Mouse (Mus musculus): ENCODE results near the gene Vmn1r189. TPM values are rescaled to one million over a fixed set of nuclear protein-coding genes. Genes with fewer than 3 reads are reported as not detected.
"Not testable (repeated sequence)": the region's sequence is repeated elsewhere in the genome, so short reads cannot be mapped to it uniquely, and the experiment has no call there.

Gene Vmn1r189
- total RNA-seq (2021) = not detected

DNA sequence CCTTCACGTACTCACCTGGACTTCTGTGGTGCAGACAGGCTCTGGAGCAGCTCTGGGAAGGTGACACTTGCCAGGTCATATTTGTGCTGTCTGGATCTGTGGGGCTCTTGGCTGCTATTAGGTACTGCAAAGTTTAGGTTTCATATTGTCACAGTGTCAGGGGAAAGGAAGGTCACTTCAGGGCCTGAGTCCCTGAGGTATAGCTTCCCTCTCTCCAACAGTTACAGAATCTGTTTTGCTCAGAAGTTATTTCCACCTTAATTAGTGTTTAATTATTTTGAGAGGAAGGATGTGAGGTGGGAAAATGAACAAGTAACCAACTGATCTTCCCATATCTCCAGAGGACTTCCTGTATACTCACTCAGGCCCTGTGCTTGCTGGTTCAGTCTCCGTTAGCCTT lies at the start of gene Vmn1r189:
Vmn1r189 (minus strand) TSS at position 101 of the 400 bp plus-strand sequence.
- DNase-seq = not testable (repeated sequence)

DNA sequence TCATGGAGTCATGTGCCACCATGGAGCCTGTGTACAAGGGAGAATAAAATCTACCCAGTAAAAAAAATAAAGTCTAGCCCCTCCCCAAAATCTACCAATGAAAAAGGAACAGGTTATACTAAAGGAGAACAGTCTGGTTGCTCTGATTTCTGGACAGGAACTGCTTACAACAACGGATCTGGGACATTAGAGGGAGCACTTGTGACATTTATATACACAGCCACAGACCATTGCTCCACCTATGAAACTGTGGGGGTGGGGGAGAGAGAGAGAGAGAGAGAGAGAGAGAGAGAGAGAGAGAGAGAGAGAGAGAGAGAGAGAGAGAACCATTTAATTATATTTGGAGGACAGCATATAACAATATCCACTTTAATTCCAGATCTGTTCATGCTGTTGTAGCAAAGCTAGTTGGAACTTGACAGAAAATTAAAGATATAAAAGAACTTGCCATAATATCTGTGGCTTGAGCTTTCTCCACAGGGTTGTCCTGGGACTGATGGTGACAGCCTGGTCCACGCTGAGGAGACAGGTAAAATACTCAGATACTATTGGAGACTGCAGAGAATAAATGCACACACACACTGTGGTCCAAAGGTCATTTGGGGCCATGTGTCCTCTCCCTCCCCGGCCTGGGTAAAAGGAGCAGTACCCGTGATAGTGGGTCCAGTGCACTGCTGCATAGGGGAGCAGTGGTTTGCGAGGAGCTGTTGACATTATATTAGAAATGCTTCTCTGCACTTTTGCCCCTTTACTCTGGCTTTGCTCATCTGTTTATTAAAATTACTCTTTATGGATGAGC lies 31.1 kb upstream of the Vmn1r189 start:
- DNase-seq = not testable (repeated sequence)

DNA sequence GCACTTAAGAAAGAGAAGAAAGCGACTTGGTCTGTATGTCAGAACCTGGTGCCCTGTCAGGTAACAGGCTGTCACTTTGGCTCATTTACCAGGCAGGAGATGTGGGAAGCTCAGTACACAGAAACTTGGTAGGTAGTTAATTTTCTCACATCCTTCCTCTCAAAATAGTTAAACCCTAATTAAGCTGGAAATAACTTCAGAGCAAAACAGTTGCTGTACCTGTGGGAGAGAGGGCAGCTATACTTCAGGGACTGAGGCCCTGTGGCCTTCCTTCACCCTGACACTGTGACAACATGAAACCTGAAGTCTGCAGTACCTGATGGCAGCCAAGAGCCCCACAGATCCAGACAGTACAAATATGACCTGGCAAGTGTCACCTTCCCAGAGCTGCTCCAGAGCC lies 21.5 kb downstream of the Vmn1r189 start, which contains the start of gene Vmn1r188:
Vmn1r188 (plus strand) TSS at position 301 of the 400 bp plus-strand sequence.
- not testable (repeated sequence) for DNase-seq

DNA sequence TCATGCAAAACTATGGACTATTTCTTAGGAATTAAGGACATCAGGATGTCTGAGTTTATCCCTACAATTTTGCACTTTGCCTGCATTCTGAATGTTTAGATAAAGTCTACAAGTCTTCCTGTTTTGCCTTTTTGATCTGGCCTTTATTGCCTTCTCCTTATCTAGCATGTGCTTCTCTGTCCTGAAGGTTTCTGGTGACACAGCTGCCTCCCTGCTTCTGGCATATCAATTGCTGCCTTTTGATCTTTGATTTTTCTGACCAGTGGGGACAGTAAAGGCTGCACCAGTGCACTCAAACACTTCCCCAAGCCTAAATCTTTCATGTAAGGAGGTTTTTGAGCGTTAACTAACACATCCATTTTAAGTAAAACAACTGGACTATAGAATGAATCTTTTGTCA lies 42.2 kb downstream of the Vmn1r189 start:
- DNase-seq = no peak

DNA sequence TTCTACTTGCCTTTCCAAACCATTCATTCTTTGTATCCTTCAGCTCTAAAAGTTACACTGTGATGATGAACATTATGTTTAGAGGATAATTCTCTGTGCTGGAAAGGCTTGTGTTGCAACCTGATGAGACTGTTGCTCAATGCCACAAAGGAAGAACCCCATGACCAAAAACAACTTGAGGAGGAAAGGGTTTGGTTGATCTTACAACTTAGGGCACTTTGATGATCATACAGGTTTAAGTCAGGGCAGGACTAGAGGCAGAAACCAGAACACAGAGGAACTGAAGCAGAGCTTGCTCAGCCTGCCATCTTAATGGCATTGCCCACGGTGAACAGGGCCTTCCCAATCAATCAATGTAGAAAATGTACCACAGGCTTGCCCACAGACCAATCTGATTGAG lies 44.2 kb downstream of the Vmn1r189 start:
- no peak for DNase-seq

DNA sequence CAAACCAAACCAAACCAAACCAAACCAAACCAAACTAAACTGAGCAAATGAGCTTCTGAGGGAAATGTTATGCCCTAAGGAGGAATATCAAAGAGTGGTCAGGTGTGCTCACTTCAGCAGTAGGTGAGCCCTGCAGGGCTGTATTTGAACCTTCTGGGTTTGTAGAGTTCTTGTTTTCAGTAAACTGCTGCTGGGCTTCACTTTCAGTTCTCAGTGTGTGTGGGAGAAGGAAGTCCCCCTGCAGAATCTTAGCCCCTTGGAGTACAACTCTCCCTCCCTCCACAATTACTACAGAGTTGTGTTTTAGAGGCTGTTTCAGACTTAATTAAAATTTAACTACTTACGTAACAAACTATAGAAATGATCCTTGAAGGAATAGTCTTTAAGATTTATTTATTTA lies 51.9 kb downstream of the Vmn1r189 start:
- no peak for DNase-seq

DNA sequence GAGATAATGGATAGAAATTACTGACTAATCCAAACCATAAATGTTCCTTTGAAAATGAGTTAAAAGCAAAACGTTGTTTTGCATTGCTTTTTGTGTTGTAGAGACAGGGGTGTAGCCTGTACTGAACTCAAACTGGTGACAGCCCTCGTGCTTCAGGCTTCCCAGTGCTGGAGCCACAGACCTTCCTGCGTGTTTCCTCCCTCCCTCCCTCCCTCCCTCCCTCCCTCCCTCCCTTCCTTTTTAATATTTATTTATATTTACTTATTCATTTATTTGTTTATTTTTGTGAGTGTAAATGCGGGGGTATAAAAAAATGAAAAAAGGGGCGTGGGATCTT lies 54.1 kb downstream of the Vmn1r189 start:
- DNase-seq = no peak

DNA sequence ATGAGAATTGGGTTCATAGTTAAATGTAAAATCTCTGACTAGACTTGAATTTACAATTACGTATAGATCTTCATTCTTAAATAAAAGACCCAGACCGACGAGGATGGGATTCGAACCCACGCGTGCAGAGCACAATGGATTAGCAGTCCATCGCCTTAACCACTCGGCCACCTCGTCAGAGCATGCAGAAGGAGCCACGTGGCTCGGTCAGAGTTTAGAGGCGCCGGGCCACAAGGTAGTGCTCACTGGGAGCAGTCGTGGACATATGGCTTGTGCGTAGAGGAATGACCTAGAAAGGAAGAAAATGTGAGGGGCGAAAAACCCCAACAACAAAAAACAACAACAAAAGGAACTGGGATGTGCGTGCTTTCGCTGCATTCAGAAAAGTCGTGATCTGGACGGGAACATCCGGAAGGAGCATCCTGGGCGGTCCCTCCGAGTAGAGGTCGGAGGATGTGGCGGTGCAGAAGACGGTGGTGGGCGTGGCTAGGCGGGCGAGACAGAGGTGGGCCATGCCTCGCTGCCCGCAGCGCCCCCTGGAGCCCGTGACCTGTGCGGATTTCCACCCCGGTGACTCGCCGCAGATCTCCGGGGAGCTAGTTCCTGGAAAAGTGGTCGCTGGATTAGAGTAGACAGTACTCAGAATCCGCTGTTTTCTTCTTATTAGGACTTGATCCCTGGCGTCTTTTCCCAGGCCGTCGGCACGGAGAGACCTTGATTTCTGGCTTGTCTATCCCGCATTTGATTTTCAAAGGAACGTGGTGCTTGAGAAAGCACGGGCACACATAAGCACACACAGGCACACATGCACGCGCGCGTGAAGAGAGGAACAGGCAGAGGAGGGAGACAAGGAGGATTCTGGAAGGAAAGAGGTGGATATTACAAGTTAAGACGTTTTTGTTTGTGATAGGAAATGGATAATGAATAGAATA lies 54.8 kb downstream of the Vmn1r189 start:
- peak; percentile 89 to 90 for DNase-seq

Small RNAs within 50 kb of the gene (microRNA-seq; reads per million reads assigned to microRNA genes)
- 0 reads per million in 2 experiments for gene Gm26300

Other genes with a start within 250 kb of the Vmn1r189 start
- gene Zfp184, start 160.7 kb downstream of the Vmn1r189 start, total RNA-seq (2021) = 1 to 10 TPM; 2.6 to 5.2 TPM
- gene Pom121l2, start 124.6 kb downstream of the Vmn1r189 start, total RNA-seq (2021) = not detected
- gene Prss16, start 96.1 kb downstream of the Vmn1r189 start, total RNA-seq (2021) = under 1 TPM; 0.25 to 0.42 TPM
- 10 to 100 TPM; 11.4 to 25.4 TPM for gene Hist1h2ah, start 70.3 kb downstream of the Vmn1r189 start, total RNA-seq (2021)
- gene Hist1h2bk, start 70.0 kb downstream of the Vmn1r189 start, total RNA-seq (2021) = 10 to 100 TPM; 30.5 to 35.2 TPM
- 10 to 100 TPM; 72.6 to 72.8 TPM for gene Hist1h4i, start 64.5 kb downstream of the Vmn1r189 start, total RNA-seq (2021)
- gene Hist1h2ag, start 62.9 kb downstream of the Vmn1r189 start, total RNA-seq (2021) = 10 to 100 TPM; 13.7 to 21.6 TPM
- gene Hist1h2bj, start 62.6 kb downstream of the Vmn1r189 start, total RNA-seq (2021) = 10 to 100 TPM; 12.5 to 16.9 TPM
- not detected for gene Vmn1r188, start 21.4 kb downstream of the Vmn1r189 start, total RNA-seq (2021)
- gene Vmn1r191, start 78.1 kb upstream of the Vmn1r189 start, total RNA-seq (2021) = not detected
- gene Vmn1r192, start 85.3 kb upstream of the Vmn1r189 start, total RNA-seq (2021) = not detected
- gene Vmn1r193, start 117.3 kb upstream of the Vmn1r189 start, total RNA-seq (2021) = not detected
- not detected for gene Vmn1r194, start 138.4 kb upstream of the Vmn1r189 start, total RNA-seq (2021)
- not detected for gene Vmn1r195, start 164.7 kb upstream of the Vmn1r189 start, total RNA-seq (2021)
- not detected for gene Vmn1r196, start 184.1 kb upstream of the Vmn1r189 start, total RNA-seq (2021)
- gene Vmn1r197, start 218.8 kb upstream of the Vmn1r189 start, total RNA-seq (2021) = not detected
- gene Vmn1r198, start 244.5 kb upstream of the Vmn1r189 start, total RNA-seq (2021) = not detected